Mouse (Mus musculus): ENCODE results near the gene 4930467E23Rik. TPM values are rescaled to one million over a fixed set of nuclear protein-coding genes. Genes with fewer than 3 reads are reported as not detected.
"Not testable (repeated sequence)": the region's sequence is repeated elsewhere in the genome, so short reads cannot be mapped to it uniquely, and the experiment has no call there.

The 4930467E23Rik gene
- polyA plus RNA-seq, 1 experiment, result not detected

DNA sequence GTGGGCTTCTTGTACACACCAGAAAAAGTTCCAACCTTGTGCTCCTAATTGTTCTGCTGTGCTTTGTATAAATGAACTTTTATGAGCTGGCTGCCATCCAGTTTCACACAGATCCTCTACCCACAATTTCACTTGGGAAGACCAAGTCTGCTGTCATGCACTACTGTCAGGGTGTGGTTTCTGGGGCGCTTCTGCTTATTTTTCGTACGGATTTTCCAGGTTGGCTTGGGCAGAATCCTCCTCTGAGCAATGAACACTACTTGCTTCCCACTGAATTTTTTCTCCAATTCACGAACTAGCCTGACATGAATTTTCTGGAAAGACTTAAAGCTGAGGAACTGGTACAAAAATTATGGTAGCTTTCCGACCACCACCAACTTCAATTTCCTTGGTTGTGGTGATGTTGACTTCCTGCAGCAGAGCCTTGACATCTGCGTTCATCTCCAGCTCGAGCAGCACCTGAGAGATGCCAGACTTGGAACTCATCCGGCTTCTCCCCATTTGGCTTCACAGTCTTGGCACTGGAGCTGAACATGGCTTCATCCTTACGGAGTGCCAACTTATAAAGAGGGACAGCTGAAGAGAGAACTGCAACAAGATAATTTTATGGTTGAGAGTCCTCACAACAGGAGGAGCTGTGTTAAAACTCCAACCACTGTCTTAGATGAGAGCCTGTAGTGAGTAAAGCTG is 18.1 kb upstream of the 4930467E23Rik start:
- not testable (repeated sequence) for DNase-seq (ENCODE audit: low read depth)

DNA sequence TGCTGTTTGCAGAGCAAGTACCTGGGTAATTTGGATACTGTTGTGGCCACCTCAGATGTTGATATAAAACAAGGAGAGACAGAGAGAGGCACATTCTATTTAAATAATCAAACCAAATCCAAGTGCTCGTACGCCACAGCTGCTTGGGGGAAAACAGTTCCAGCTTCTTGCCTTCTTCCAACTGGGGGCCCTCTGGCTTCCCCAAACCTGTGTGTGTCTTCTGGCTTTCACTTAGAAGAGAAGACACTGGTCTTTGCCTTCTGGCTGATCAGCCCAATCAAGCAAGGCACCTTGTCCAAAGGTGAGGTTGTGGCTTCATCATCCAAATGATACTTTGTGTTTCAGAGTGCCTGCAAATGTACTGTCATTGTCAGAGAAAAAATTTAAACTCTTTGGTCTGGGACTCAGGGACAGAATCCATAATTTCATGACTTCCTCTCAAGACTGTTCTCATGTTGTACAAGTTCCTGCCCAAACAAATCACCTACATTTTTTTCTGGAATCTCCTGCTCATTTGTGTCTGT is 17.1 kb upstream of the 4930467E23Rik start:
- not testable (repeated sequence) for DNase-seq (ENCODE audit: low read depth)

DNA sequence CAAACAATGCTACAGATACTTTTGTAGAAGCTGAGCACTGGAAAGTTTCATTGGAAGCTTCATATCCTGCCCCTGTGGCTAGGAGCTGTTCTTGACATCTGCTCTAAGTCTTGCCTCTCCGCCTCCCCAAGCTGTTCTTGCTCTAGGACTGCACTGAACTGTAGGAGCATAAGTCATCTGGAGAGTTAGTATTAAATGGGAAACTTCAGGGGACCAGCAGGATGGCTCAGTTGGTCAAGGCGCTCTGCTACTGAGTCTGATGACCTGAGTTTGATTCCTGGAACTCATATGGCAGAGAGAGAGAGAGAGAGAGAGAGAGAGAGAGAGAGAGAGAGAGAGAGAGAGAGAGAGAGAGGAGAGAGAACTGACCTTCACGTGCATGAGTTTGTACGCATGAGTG is 16.6 kb upstream of the 4930467E23Rik start:
- DNase-seq (ENCODE audit: low read depth), result not testable (repeated sequence)

DNA sequence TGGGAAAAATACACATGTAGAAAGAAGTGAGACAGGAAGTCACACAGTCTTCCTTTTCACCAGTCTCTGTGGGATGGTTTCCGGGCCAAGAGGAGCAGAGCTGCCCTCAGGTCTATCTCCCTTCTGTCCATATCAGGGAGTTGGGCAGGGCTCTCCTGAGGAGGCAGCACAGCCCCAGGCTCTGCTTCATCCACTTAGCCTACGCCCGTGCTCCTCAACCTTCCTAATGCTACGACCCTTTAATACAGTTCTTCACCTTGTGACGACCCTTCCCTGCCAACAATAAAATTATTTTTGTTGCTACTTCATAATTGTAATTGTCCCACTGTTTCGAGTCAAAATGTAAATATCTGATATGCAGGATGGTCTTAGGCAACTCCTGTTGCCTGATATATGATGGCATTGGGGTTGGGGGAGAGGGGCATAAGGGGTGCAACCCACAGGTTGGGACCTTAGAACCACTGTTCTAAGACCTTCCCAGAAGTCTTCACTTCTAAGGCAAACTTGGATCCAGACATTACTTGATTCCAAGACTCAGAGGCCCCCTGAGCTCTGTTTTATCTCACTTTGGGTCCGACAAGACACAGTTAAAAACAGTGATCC is 16.0 kb upstream of the 4930467E23Rik start:
- DNase-seq (ENCODE audit: low read depth), result not testable (repeated sequence)

DNA sequence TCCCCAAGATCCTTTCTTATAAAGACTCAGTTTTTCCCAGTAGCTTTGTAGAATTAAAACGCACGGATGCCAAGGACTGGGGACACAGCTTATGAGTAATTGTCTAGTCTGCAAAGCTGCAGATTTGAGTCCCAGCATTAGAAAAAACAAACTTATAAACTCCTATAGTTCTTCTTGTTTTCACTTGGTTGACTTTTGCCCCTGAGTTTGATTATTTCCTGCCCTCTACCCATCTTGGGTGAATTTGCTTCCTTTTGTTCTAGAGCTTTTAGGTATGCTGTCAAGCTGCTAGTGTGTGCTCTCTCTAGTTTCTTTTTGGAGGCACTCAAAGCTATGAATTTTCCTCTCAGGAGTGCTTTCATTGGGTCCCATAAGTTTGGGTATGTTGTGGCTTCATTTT is 14.9 kb upstream of the 4930467E23Rik start:
- not testable (repeated sequence) for DNase-seq (ENCODE audit: low read depth)

GRCm38 (mm10) chr8:19715266-19715665 is 14.1 kb upstream of the 4930467E23Rik start:
- not testable (repeated sequence) for DNase-seq (ENCODE audit: low read depth)

DNA sequence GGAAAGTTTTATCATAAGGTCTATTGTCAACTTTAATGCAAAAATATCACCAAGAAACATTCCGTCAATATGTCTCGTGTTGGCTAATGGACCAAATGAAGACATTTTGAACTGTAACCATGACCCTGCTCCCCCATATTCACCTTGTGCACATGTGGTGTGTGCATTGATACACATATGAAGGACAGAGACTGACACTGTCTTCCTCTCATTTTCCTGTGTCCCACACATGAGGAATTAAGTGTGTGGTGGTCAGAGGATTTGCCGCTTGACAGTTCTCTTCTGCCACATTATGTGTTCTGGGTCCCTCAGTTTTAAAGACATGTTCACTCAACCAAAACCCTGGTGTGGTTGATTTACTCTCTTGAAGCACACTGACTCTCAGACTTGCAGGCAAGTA is 11.5 kb upstream of the 4930467E23Rik start:
- DNase-seq (ENCODE audit: low read depth), result not testable (repeated sequence)

- DNase-seq (ENCODE audit: low read depth), result not testable (repeated sequence)
These were observed 9.9 kb upstream of the 4930467E23Rik start for GRCm38 (mm10) chr8:19719513-19719912.

GRCm38 (mm10) chr8:19724871-19725270 is 4.5 kb upstream of the 4930467E23Rik start:
- DNase-seq (ENCODE audit: low read depth), result not testable (repeated sequence)

GRCm38 (mm10) chr8:19751773-19752172 is 22.4 kb downstream of the 4930467E23Rik start:
- not testable (repeated sequence) for DNase-seq (ENCODE audit: low read depth)

DNA sequence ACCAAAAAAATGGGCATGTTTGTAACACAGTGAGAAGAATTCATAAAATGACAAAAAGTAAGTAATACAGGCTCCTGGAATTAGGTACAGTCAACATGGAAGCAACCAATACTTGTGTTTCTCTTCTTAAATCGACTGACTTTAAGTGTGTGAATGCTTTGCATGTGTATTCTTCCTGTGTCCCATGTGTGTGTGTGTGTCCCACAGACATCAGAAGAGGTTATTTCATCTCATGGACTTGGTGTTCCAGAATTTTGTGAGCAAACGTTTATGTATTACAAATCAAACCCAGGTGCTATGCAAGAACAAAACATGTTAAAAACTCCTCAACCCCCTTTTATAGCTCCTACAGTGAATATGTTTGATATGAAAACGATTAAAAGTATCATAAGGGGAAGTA is 24.8 kb downstream of the 4930467E23Rik start:
- not testable (repeated sequence) for DNase-seq (ENCODE audit: low read depth)

DNA sequence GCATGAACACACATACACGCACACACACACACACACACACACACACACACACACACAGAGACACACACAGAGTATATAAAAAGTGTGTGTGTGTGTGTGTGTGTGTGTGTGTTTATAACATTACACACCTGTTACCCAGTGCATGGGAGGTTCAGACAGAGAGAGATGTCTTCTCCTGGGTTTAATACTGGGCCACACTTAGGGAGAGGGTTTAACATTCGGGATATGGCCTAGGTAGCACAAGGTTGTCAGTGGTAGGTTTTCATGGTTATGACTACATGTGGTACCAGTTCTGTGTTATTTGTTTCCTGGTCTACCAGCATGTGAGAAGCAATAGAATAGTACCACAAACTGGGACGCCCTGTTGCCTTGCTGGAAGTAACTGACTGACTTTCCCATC is 25.6 kb downstream of the 4930467E23Rik start:
- not testable (repeated sequence) for DNase-seq (ENCODE audit: low read depth)

- DNase-seq (ENCODE audit: low read depth), result not testable (repeated sequence)
These were observed 32.3 kb downstream of the 4930467E23Rik start for GRCm38 (mm10) chr8:19761660-19762059.

- not testable (repeated sequence) for DNase-seq (ENCODE audit: low read depth)
These were observed 33.6 kb downstream of the 4930467E23Rik start for GRCm38 (mm10) chr8:19762860-19763592.

- not testable (repeated sequence) for DNase-seq (ENCODE audit: low read depth)
These were observed 36.2 kb downstream of the 4930467E23Rik start for GRCm38 (mm10) chr8:19765531-19765930.

GRCm38 (mm10) chr8:19773461-19773860 is 44.1 kb downstream of the 4930467E23Rik start:
- DNase-seq (ENCODE audit: low read depth), result not testable (repeated sequence)

DNA sequence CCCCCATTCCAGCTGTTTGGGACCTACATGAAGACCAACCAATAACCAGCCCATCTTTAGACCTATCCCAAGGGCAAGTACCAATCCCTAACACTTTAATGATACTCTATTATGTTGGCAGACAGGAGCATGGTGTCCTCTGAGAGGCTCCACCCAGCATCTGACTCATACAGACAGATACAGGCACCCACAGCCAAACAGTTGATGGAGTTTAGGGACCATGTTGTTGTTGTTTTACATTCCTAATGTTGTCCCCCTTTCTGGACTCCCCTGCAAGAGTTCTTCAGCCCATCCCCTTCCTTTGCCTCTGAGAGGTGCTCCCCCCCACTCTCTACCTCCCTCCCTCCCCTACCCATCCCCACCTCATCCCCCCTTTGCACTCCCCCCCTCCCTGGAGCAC is 46.9 kb downstream of the 4930467E23Rik start:
- not testable (repeated sequence) for DNase-seq (ENCODE audit: low read depth)

GRCm38 (mm10) chr8:19777500-19777899 is 48.1 kb downstream of the 4930467E23Rik start:
- DNase-seq (ENCODE audit: low read depth), result not testable (repeated sequence)

- not testable (repeated sequence) for DNase-seq (ENCODE audit: low read depth)
These were observed 48.8 kb downstream of the 4930467E23Rik start for GRCm38 (mm10) chr8:19778126-19778525.

- DNase-seq (ENCODE audit: low read depth), result not testable (repeated sequence)
These were observed 49.5 kb downstream of the 4930467E23Rik start for GRCm38 (mm10) chr8:19778891-19779290.

DNA sequence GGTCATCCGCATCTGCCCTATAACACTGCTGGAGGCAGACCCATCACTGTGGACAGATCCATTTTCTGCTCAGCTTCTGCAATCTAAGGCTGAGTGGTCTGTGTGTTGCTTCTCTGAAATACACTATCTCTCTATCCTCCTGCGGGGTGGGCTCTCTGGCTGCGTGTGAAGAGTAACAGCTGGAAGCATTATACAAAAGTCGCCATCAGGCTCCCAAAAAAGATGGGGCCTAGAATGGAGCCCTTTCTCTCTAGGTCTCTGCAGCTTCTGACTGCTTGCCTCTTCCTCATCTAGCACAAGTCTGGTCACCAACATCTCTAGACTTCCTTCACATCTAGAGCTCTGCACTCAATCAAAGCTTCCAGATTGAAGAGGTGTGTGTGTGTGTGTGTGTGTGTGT is 50.8 kb downstream of the 4930467E23Rik start:
- not testable (repeated sequence) for DNase-seq (ENCODE audit: low read depth)

- not testable (repeated sequence) for DNase-seq (ENCODE audit: low read depth)
These were observed 51.3 kb downstream of the 4930467E23Rik start for GRCm38 (mm10) chr8:19780658-19781057.

Data from gonadal fat pad, adult 2 months (tissue).